In the genomic region with DNA sequence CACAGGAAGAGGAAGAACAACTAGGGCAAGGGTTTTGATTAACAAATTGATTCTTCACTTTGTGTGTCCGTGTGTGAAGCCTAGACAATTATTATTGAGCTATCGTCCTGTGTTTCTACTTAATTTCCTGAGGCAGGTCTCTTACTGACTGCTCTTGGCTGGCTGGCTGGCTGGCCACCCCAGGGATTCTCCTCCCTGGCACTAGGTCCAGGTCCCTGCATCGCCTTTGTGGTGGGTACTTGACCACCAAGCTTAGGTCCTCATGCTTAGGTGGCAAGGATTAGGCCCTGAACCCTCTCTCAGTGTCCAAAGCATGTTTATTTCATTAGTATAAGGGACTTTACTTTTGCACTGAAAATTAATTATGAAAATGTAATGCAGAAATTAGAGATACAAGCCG, we compare ENCODE assay signal across 18 mouse cellular contexts.
"Had no signal": no experiment of that assay in that cellular context is flagged by ENCODE, and none has a peak within 500 bp of the region (broad histone marks: within the 10 kb centered on the region; RNA-seq: fewer than 3 reads in every experiment).

No protein-coding gene starts in this region.

- DNase-seq: kidney, adult 2 months; kidney, postnatal 25 days; lung, embryonic 14.5 days; retina, postnatal 1 day; right cerebral cortex, postnatal 25 days; spleen, adult 18-20 months; thymus, postnatal 25 days had no signal

- H3K4me3 ChIP-seq: limb, embryonic 10.5 days; limb, embryonic 13.5 days; midbrain, embryonic 12.5 days; midbrain, embryonic 15.5 days; myocyte; neural tube, embryonic 13.5 days; stomach, embryonic 15.5 days had no signal

- H3K27ac ChIP-seq: kidney, postnatal 0 days; limb, embryonic 10.5 days; limb, embryonic 13.5 days; macrophage; midbrain, embryonic 12.5 days; midbrain, embryonic 15.5 days; neural tube, embryonic 13.5 days; stomach, embryonic 15.5 days had no signal

- H3K4me2 ChIP-seq: limb, embryonic 13.5 days; lung, embryonic 14.5 days; midbrain, embryonic 12.5 days; midbrain, embryonic 15.5 days; neural tube, embryonic 13.5 days; stomach, embryonic 15.5 days had no signal

- H3K9me3 ChIP-seq: limb, embryonic 10.5 days; midbrain, embryonic 15.5 days; stomach, embryonic 15.5 days had no signal

- H3K9ac ChIP-seq: limb, embryonic 13.5 days; lung, embryonic 14.5 days; midbrain, embryonic 12.5 days; midbrain, embryonic 15.5 days; neural tube, embryonic 13.5 days; stomach, embryonic 15.5 days had no signal

- H3K27me3 ChIP-seq: limb, embryonic 13.5 days; midbrain, embryonic 12.5 days; midbrain, embryonic 15.5 days; neural tube, embryonic 13.5 days; stomach, embryonic 15.5 days had no signal

- ATAC-seq: intestine, postnatal 0 days; lung, postnatal 0 days; midbrain, embryonic 15.5 days had no signal
